Mouse (Mus musculus) forebrain, postnatal 0 days (tissue): ENCODE measurements around the gene U2surp. TPM values are rescaled to one million over a fixed set of nuclear protein-coding genes. Genes with fewer than 3 reads are reported as not detected.

Experiments
- ATAC-seq: fragments of 200-750 bp; cut with Nextera tagmentation; 2 replicates; pipeline ENCODE4 v1.8.0; 2017; ENCODE audit warnings: mild to moderate bottlenecking, moderate library complexity
- DNase-seq: peaks from one replicate; pipeline ENCODE4 v3.0.0-alpha.2; 2015
- H3K27ac ChIP-seq: fragments of 300-500 bp; sonication (generic); 2 replicates; pipeline ENCODE4 v1.5.1; 2014; ENCODE audit warnings: low read depth, mild to moderate bottlenecking, antibody characterized with exemption, low read length, moderate library complexity, mixed read lengths
- H3K27me3 ChIP-seq: fragments of 300-500 bp; sonication (generic); 2 replicates; pipeline ENCODE4 v1.6.1; 2014; ENCODE audit warnings: mild to moderate bottlenecking, low read length, mixed read lengths; ENCODE audit not compliant: insufficient read depth
- H3K36me3 ChIP-seq: fragments of 300-500 bp; sonication (generic); 2 replicates; pipeline ENCODE4 v1.6.1; 2014; ENCODE audit warnings: mild to moderate bottlenecking, moderate library complexity; ENCODE audit not compliant: insufficient read depth
- H3K4me1 ChIP-seq: fragments of 300-500 bp; sonication (generic); 2 replicates; pipeline ENCODE4 v1.6.1; 2014; ENCODE audit warnings: antibody characterized with exemption; ENCODE audit not compliant: insufficient read depth
- H3K4me2 ChIP-seq: fragments of 300-500 bp; sonication (generic); 2 replicates; pipeline ENCODE4 v1.6.1; 2014; ENCODE audit warnings: low read depth, mild to moderate bottlenecking, moderate library complexity
- H3K4me3 ChIP-seq: fragments of 300-500 bp; sonication (generic); 2 replicates; pipeline ENCODE4 v1.5.1; 2014; ENCODE audit warnings: low read depth, low read length, mixed read lengths
- H3K9ac ChIP-seq: fragments of 300-500 bp; sonication (generic); 2 replicates; pipeline ENCODE4 v1.6.1; 2014; ENCODE audit warnings: mild to moderate bottlenecking
- H3K9me3 ChIP-seq: fragments of 300-500 bp; sonication (generic); 2 replicates; pipeline ENCODE4 v1.6.1; 2016; ENCODE audit warnings: low read length
- CTCF ChIP-seq: sonication (generic); IDR thresholded peaks from 2 replicates; pipeline ENCODE4 v1.5.1; 2016; ENCODE audit warnings: antibody characterized with exemption, control low read depth, low read depth
- WGBS: fragments of 180-500 bp; shearing (Covaris S2); extraction: QIAGEN DNeasy Blood & Tissue Kit; methylation state at CpG from one replicate; pipeline ENCODE4 v1.1.7; 2014; 5-methylcytosine and 5-hydroxymethylcytosine counted together
- polyA plus RNA-seq: library from polyadenylated mRNA; unstranded; fragments of >200 nt; fragmentation: Nextera tagmentation; extraction: Ambion mirVana; gene quantifications from 2 replicates; pipeline ENCODE4 v1.2.1, GENCODE M21; 2015
- total RNA-seq: library from RNA; depleted of rRNA; stranded (reverse); fragments of >200 nt; gene quantifications from 2 replicates; pipeline ENCODE4 v1.2.3, GENCODE M21; 2014

The U2surp gene
- total and polyA plus RNA-seq, 2 experiments from 2014 or later, result 77.5 to 126 TPM

GRCm38 (mm10) chr9:95544598-95544997, 32.8 kb upstream of the U2surp start:
- ATAC-seq, result no peak
- Histone ChIP-seq H3K4me1 (no peaks in the 10 kb centered on the region), H3K9ac (no peak overlapping the region), H3K4me2 (no peak overlapping the region), H3K27me3 (no peaks in the 10 kb centered on the region), H3K4me3 (no peak overlapping the region), H3K36me3 (no peaks in the 10 kb centered on the region), H3K9me3 (no peaks in the 10 kb centered on the region), H3K27ac (no peak overlapping the region)
- over 99% methylated on average over 4 of the region's 4 CpGs for WGBS
- no peak for DNase-seq
- no peak for TF ChIP-seq CTCF

GRCm38 (mm10) chr9:95542475-95542874, 30.7 kb upstream of the U2surp start:
- Histone ChIP-seq H3K9me3 (no peaks in the 10 kb centered on the region), H3K27ac (no peak overlapping the region), H3K4me3 (no peak overlapping the region), H3K27me3 (no peaks in the 10 kb centered on the region), H3K4me1 (no peaks in the 10 kb centered on the region), H3K9ac (no peak overlapping the region), H3K4me2 (no peak overlapping the region), H3K36me3 (no peaks in the 10 kb centered on the region)
- TF ChIP-seq CTCF, result no peak
- no peak for DNase-seq
- ATAC-seq, result no peak
- 73% methylated on average over 6 of the region's 6 CpGs for WGBS

- no peak overlapping the region for H3K4me3 ChIP-seq
- H3K4me2 ChIP-seq, result no peak overlapping the region
- DNase-seq, result no peak
- ATAC-seq, result no peak
- no peaks in the 10 kb centered on the region for H3K36me3 ChIP-seq
- TF ChIP-seq CTCF, result no peak
- H3K27ac ChIP-seq, result no peak overlapping the region
- 40% methylated on average over 15 of the region's 15 CpGs for WGBS
- no peak overlapping the region for H3K9ac ChIP-seq
- no peaks in the 10 kb centered on the region for H3K27me3 ChIP-seq
- H3K4me1 ChIP-seq, result no peaks in the 10 kb centered on the region
- H3K9me3 ChIP-seq, result no peaks in the 10 kb centered on the region
Measured at GRCm38 (mm10) chr9:95541650-95542432, 30.0 kb upstream of the U2surp start.

- Histone ChIP-seq H3K36me3 (no peaks in the 10 kb centered on the region), H3K27ac (no peak overlapping the region), H3K9ac (no peak overlapping the region), H3K9me3 (no peaks in the 10 kb centered on the region), H3K27me3 (no peaks in the 10 kb centered on the region), H3K4me2 (no peak overlapping the region), H3K4me3 (no peak overlapping the region), H3K4me1 (no peaks in the 10 kb centered on the region)
- no peak for TF ChIP-seq CTCF
- DNase-seq (no peak), ATAC-seq (no peak)
Measured at GRCm38 (mm10) chr9:95541208-95541607, 29.4 kb upstream of the U2surp start.

GRCm38 (mm10) chr9:95540487-95540886, 28.7 kb upstream of the U2surp start:
- DNase-seq (no peak), ATAC-seq (peak; percentile 20; the same call in 1 of the 2 replicates)
- no peak overlapping the region for H3K27ac ChIP-seq
- H3K9me3 ChIP-seq, result no peaks in the 10 kb centered on the region
- H3K9ac ChIP-seq, result no peak overlapping the region
- 64% methylated on average over 4 of the region's 4 CpGs for WGBS
- no peaks in the 10 kb centered on the region for H3K27me3 ChIP-seq
- no peaks in the 10 kb centered on the region for H3K4me1 ChIP-seq
- H3K4me3 ChIP-seq, result no peak overlapping the region
- TF ChIP-seq CTCF, result peak; percentile 58
- no peak overlapping the region for H3K4me2 ChIP-seq
- no peaks in the 10 kb centered on the region for H3K36me3 ChIP-seq

GRCm38 (mm10) chr9:95539176-95539800, 27.5 kb upstream of the U2surp start:
- no peaks in the 10 kb centered on the region for H3K36me3 ChIP-seq
- H3K27ac ChIP-seq, result no peak overlapping the region
- WGBS, result 62% methylated on average over 2 of the region's 2 CpGs
- H3K27me3 ChIP-seq, result no peaks in the 10 kb centered on the region
- no peak for DNase-seq
- H3K9me3 ChIP-seq, result no peaks in the 10 kb centered on the region
- no peaks in the 10 kb centered on the region for H3K4me1 ChIP-seq
- ATAC-seq, result no peak
- TF ChIP-seq CTCF, result no peak
- no peak overlapping the region for H3K4me3 ChIP-seq
- no peak overlapping the region for H3K9ac ChIP-seq
- H3K4me2 ChIP-seq, result no peak overlapping the region

GRCm38 (mm10) chr9:95533817-95534216, 22.0 kb upstream of the U2surp start:
- no peaks in the 10 kb centered on the region for H3K4me1 ChIP-seq
- no peaks in the 10 kb centered on the region for H3K27me3 ChIP-seq
- peak; percentile 59 for TF ChIP-seq CTCF
- no peaks in the 10 kb centered on the region for H3K9me3 ChIP-seq
- ATAC-seq, result no peak
- no peaks in the 10 kb centered on the region for H3K36me3 ChIP-seq
- WGBS, result 40% methylated on average over 6 of the region's 6 CpGs
- no peak overlapping the region for H3K27ac ChIP-seq
- no peak for DNase-seq
- H3K4me3 ChIP-seq, result no peak overlapping the region
- H3K9ac ChIP-seq, result no peak overlapping the region
- H3K4me2 ChIP-seq, result no peak overlapping the region
